Mouse (Mus musculus) heart, embryonic 16.5 days (tissue): ENCODE results near the gene Hist1h3c. TPM values are rescaled to one million over a fixed set of nuclear protein-coding genes. Genes with fewer than 3 reads are reported as not detected.
A peak's percentile ranks its signal among the peaks of the same experiment; 100 is the strongest.

ENCODE experiments used
- ATAC-seq: fragments of 200-750 bp; cut with Nextera tagmentation; replicated peaks from 2 replicates; pipeline ENCODE4 v1.8.0; 2017; ENCODE audit warnings: moderate number of reproducible peaks; ENCODE audit not compliant: insufficient read depth, low FRiP score; ENCODE audit errors: extremely low read depth
- H3K27ac ChIP-seq: fragments of 300-500 bp; sonication (generic); 2 replicates; pipeline ENCODE4 v1.5.1; 2014; ENCODE audit warnings: mild to moderate bottlenecking, low read length, control low read depth, moderate library complexity
- H3K27me3 ChIP-seq: fragments of 300-500 bp; sonication (generic); 2 replicates; pipeline ENCODE4 v1.6.1; 2014; ENCODE audit warnings: low read length, mixed read lengths; ENCODE audit not compliant: control insufficient read depth, insufficient read depth
- H3K36me3 ChIP-seq: fragments of 300-500 bp; sonication (generic); 2 replicates; pipeline ENCODE4 v1.6.1; 2014; ENCODE audit not compliant: control insufficient read depth, insufficient read depth
- H3K4me1 ChIP-seq: fragments of 300-500 bp; sonication (generic); 2 replicates; pipeline ENCODE4 v1.6.1; 2014; ENCODE audit warnings: low read length, mixed read lengths; ENCODE audit not compliant: control insufficient read depth, insufficient read depth
- H3K4me2 ChIP-seq: fragments of 300-500 bp; sonication (generic); 2 replicates; pipeline ENCODE4 v1.6.1; 2014; ENCODE audit warnings: low read depth, mild to moderate bottlenecking, control low read depth, low read length
- H3K4me3 ChIP-seq: fragments of 300-500 bp; sonication (generic); 2 replicates; pipeline ENCODE4 v1.5.1; 2014; ENCODE audit warnings: mild to moderate bottlenecking, control low read depth, low read length
- H3K9ac ChIP-seq: fragments of 300-500 bp; sonication (generic); 2 replicates; pipeline ENCODE4 v1.6.1; 2014; ENCODE audit warnings: low read length, control low read depth
- H3K9me3 ChIP-seq: fragments of 300-500 bp; sonication (generic); replicated peaks from 2 replicates; pipeline ENCODE4 v1.6.1; 2016; ENCODE audit warnings: low read length; ENCODE audit not compliant: control insufficient read depth
- WGBS: fragments of 180-500 bp; shearing (Covaris S2); extraction: QIAGEN DNeasy Blood & Tissue Kit; methylation state at CpG from one replicate; pipeline ENCODE4 v1.1.7; 2014; 5-methylcytosine and 5-hydroxymethylcytosine counted together
- polyA plus RNA-seq: library from polyadenylated mRNA; unstranded; fragments of >200 nt; fragmentation: Nextera tagmentation; extraction: Ambion mirVana; gene quantifications from 2 replicates; pipeline ENCODE4 v1.2.1, GENCODE M21; 2015

Hist1h3c gene
- polyA plus RNA-seq, 1 experiment from 2014 or later: 3.8 TPM

- no peaks in the 10 kb centered on the region for H3K27me3 ChIP-seq
- no peak overlapping the region for H3K4me3 ChIP-seq
- H3K27ac ChIP-seq: no peak overlapping the region
- H3K4me1 ChIP-seq: no peaks in the 10 kb centered on the region
- H3K9ac ChIP-seq: no peak overlapping the region
- ATAC-seq: no peak
- no peaks in the 10 kb centered on the region for H3K36me3 ChIP-seq
- H3K4me2 ChIP-seq: no peak overlapping the region
- WGBS: 49% methylated on average over 11 of the region's 11 CpGs
- H3K9me3 ChIP-seq: no peaks in the 10 kb centered on the region
These were observed 28.2 kb downstream of the Hist1h3c start for GRCm38 (mm10) chr13:23717176-23717575.

- no peaks in the 10 kb centered on the region for H3K36me3 ChIP-seq
- H3K4me1 ChIP-seq: no peaks in the 10 kb centered on the region
- H3K9ac ChIP-seq: no peak overlapping the region
- no peaks in the 10 kb centered on the region for H3K9me3 ChIP-seq
- no peak for ATAC-seq
- no peak overlapping the region for H3K4me2 ChIP-seq
- H3K27ac ChIP-seq: no peak overlapping the region
- H3K27me3 ChIP-seq: no peaks in the 10 kb centered on the region
- H3K4me3 ChIP-seq: no peak overlapping the region
- WGBS: 52% methylated on average over 5 of the region's 5 CpGs
These were observed 28.9 kb downstream of the Hist1h3c start for GRCm38 (mm10) chr13:23716261-23717042.

- H3K27ac ChIP-seq: peak within 1 kb of the TSS; percentile 61
- peak within 1 kb of the TSS; percentile 91 for H3K4me2 ChIP-seq
- peaks cover 12% of the 10 kb centered on the region for H3K4me1 ChIP-seq
- H3K4me3 ChIP-seq: peak within 1 kb of the TSS; percentile 65
- no peaks in the 10 kb centered on the region for H3K27me3 ChIP-seq
- H3K9ac ChIP-seq: peak within 1 kb of the TSS; percentile 79
- peak; percentile 61 for ATAC-seq
- WGBS: 3% methylated on average over 17 of the region's 17 CpGs
- H3K36me3 ChIP-seq: no peaks in the 10 kb centered on the region
- H3K9me3 ChIP-seq: no peaks in the 10 kb centered on the region
These were observed 34.9 kb downstream of the Hist1h3c start, which contains the start of gene Hfe for GRCm38 (mm10) chr13:23710374-23711089. Gene Hfe, minus strand, starts transcription at chr13:23710854.

GRCm38 (mm10) chr13:23709714-23710373 is 35.6 kb downstream of the Hist1h3c start:
- peak overlapping the region; percentile 65 for H3K4me3 ChIP-seq
- no peaks in the 10 kb centered on the region for H3K36me3 ChIP-seq
- no peak for ATAC-seq
- H3K27me3 ChIP-seq: no peaks in the 10 kb centered on the region
- no peaks in the 10 kb centered on the region for H3K9me3 ChIP-seq
- 32% methylated on average over 15 of the region's 15 CpGs for WGBS
- H3K9ac ChIP-seq: peak overlapping the region; percentile 79
- H3K27ac ChIP-seq: peak overlapping the region; percentile 61
- peak overlapping the region; percentile 91 for H3K4me2 ChIP-seq
- peaks cover 12% of the 10 kb centered on the region for H3K4me1 ChIP-seq

GRCm38 (mm10) chr13:23708654-23709053 is 36.7 kb downstream of the Hist1h3c start:
- Histone ChIP-seq H3K4me1 (peaks cover 12% of the 10 kb centered on the region), H3K4me3 (no peak overlapping the region), H3K9me3 (no peaks in the 10 kb centered on the region), H3K36me3 (no peaks in the 10 kb centered on the region), H3K27me3 (no peaks in the 10 kb centered on the region), H3K27ac (no peak overlapping the region; the same call in 1 of the 2 replicates), H3K4me2 (no peak overlapping the region), H3K9ac (no peak overlapping the region)
- WGBS: 50% methylated on average over 4 of the region's 4 CpGs
- no peak for ATAC-seq

- Histone ChIP-seq H3K4me1 (peaks cover 12% of the 10 kb centered on the region), H3K4me3 (no peak overlapping the region), H3K27me3 (no peaks in the 10 kb centered on the region), H3K4me2 (no peak overlapping the region), H3K9me3 (no peaks in the 10 kb centered on the region), H3K27ac (no peak overlapping the region; the same call in 1 of the 2 replicates), H3K9ac (no peak overlapping the region), H3K36me3 (no peaks in the 10 kb centered on the region)
- WGBS: 75% methylated on average over 4 of the region's 4 CpGs
- no peak for ATAC-seq
These were observed 37.4 kb downstream of the Hist1h3c start for GRCm38 (mm10) chr13:23708041-23708440.

- Histone ChIP-seq H3K9me3 (no peaks in the 10 kb centered on the region), H3K4me2 (no peak overlapping the region), H3K9ac (no peak overlapping the region), H3K4me1 (peaks cover 12% of the 10 kb centered on the region), H3K36me3 (no peaks in the 10 kb centered on the region), H3K4me3 (no peak overlapping the region), H3K27me3 (no peaks in the 10 kb centered on the region), H3K27ac (no peak overlapping the region)
- no peak for ATAC-seq
- 93% methylated on average over 12 of the region's 12 CpGs for WGBS
These were observed 38.6 kb downstream of the Hist1h3c start for GRCm38 (mm10) chr13:23706771-23707170.

GRCm38 (mm10) chr13:23705751-23706356 is 39.5 kb downstream of the Hist1h3c start:
- no peak overlapping the region for H3K9ac ChIP-seq
- H3K9me3 ChIP-seq: no peaks in the 10 kb centered on the region
- H3K27me3 ChIP-seq: no peaks in the 10 kb centered on the region
- peaks cover 12% of the 10 kb centered on the region for H3K4me1 ChIP-seq
- H3K36me3 ChIP-seq: no peaks in the 10 kb centered on the region
- no peak for ATAC-seq
- no peak overlapping the region for H3K4me2 ChIP-seq
- H3K4me3 ChIP-seq: no peak overlapping the region
- no peak overlapping the region for H3K27ac ChIP-seq
- 89% methylated on average over 7 of the region's 7 CpGs for WGBS
